Mouse (Mus musculus): ENCODE results near the gene Ppp2r5c.

The Ppp2r5c gene

DNA sequence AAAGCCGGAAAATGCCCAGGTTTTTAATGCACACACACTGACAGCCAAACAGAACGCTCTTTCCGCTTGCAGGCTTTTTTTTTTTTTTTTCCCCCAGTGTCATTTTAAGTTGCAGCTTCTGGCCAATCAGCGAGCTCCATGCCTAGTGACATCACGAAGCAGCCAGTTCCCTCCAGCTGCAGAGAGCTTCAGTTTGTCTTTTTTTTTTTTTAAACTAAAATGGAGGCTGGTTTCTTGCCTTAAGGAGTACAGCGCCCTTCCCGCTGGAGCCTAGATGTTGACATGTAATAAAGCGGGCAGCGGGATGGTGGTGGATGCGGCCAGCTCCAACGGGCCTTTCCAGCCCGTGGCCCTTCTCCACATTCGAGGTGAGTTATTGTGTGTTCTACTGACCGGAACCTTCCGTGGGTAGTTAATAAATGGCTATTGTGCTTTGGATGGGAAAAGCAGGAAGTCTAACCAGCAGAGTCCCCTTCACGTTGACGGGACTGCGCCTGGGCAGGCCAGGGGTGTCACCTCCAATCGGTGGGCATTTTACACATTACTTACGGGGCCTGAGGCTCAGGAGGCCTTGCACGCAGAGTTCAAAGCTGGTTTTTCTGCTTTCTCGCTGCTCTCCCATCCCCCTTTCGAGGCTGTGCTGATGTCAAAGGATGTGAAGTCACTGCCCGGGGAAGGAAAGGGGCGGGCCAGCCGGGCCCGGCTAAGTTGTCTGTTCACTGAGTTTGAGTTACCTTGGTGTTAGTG, 38.8 kb downstream of the Ppp2r5c start:
- ATAC-seq (ENCODE audit: insufficient number of reproducible peaks, low FRiP score, low TSS enrichment), result peak; percentile 79

DNA sequence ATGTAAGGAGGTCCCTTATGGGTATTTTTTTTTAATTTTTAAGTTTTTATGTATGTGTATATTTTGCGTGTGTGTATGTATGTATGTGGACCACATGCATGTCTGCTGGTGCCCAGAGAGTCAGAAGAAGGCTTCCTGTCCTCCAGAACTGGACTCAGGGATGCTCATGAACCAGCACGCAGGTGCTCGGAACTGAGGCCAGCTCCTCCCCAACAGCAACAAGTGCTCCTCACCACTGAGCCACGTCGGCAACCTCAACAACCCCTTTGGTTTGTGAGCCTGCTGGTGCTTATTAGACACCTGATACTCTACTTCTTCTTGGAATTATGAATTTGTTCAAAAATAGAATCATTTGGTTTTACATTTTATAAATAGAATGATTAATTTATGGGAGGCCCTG, 39.9 kb downstream of the Ppp2r5c start:
- no peak for ATAC-seq (ENCODE audit: insufficient number of reproducible peaks, low FRiP score, low TSS enrichment)

DNA sequence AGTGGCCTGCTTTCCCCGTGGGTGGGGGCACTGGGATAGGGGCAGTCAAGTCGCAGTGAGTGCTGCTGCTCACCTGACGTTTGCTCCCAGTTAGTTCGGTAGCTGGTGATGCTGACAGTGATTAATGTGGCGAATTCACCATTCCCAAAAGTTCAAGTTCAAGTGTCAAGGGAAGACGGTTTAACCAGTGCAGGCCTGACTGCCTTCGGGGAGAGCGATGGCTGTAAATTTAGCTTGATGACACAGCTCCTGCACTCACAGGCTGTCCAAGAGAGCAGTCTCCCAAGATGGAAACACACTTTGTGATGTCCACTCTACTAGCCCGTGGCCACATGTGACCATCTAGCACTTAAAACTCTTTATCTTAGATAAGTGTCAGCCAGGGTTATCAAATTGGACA, 41.1 kb downstream of the Ppp2r5c start:
- no peak for ATAC-seq (ENCODE audit: insufficient number of reproducible peaks, low FRiP score, low TSS enrichment)

DNA sequence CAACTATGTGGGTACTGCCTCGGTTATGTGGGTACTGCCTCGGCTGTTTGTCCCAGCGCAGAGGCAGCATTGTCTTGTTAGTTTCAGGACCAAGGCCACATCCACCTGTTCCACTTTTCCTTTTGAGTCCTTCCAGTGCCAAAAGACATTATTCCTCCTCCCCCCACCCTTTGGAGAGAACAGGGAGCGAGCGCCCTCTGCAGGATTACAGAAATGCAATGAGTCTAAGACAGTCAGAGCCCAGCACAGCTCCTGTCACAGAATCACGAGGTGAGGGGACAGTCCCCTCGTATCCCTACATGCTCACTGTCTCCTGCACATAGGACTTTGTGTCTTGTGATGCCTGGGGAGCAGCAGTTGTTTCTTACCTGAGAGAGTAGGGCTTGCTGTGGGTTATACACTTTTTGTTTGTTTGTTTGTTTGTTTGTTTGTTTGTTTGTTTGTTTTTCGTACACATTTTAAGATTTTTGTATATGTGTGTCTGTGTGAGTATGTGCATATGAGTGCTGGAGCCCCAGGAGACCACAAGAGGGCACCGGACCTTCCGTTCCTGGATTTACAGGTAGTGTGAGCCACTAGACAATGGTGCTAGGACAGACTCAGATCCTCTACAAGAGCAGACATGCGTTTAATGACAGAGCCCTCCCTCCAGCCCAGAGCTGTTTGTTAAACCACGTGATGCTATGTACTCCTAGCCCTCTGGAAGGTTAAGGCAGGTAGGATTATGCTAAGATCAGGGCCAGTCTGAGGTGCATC, 43.2 kb downstream of the Ppp2r5c start:
- no peak for ATAC-seq (ENCODE audit: insufficient number of reproducible peaks, low FRiP score, low TSS enrichment)

DNA sequence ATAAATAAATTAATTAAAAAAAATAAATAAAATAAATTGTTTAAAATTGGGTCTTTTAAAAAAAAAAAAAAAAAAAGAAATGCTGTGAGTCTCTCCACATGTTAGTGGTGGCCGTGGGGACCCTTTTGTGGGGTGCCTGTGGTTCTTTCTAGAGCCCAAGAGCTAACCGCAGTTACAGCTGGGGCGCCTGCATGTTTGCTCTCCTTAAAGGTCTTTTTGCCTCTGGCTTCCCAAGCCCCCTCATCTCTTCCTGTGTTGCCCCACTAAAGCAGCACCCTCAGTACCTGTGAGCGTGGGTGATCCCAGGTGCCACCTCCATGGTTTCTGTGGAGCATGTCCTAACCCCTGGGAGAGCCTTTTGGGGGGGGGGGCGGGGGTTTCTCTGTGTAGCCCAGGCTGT, 45.5 kb downstream of the Ppp2r5c start:
- no peak for ATAC-seq (ENCODE audit: insufficient number of reproducible peaks, low FRiP score, low TSS enrichment)

DNA sequence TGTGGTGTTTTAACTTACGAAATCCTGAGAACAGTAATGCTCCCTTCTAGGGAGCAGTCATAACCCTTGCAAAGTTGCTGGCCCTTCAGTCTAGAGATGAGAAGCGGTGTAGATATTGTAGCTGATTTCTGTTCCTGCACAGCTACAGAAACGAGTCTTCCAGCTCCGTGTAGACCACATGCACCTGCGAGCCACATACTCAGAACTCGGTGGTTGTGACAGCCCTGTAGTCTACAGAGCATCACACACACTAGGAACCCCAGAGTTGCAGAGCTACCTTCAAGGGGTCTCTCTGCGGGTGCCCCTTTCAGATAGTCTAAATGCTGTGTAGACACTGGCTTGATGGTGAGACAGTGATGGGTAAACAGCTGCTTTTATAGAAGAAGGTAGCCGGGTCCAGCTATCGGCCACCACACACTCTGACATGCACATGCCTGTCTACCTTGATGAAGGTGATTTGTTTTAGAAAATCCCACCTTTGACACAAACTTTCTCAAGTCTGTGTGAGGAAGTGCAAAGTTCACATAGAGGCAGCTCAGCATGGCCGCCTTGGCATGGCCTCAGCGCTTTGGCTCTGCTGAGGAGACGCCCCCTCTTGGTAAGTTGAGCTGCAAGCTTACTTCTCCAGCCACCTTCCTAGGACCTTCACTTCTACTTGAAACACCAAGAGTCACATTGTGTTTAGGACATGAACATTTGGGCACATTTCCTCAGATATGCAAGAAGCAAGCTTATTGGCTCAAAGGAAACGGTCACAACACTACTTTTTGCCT, 46.9 kb downstream of the Ppp2r5c start:
- no peak for ATAC-seq (ENCODE audit: insufficient number of reproducible peaks, low FRiP score, low TSS enrichment)

DNA sequence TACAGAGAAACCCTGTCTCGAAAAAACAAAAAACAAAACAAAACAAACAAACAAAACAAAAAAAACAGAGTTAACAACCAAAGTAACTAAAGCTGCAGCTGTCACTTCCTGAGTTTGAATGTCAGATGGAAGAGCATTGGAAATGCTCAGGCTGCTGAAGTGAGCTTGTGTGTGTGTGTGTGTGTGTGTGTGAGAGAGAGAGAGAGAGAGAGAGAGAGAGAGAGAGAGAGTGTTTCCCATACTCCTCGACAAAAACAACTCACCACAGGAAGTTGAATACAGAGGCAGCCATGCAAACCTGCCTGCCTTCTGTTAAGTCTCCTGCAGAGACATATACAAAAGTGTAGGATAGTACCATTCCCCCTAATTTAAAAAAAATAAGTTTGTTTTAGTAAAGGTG, 47.9 kb downstream of the Ppp2r5c start:
- no peak for ATAC-seq (ENCODE audit: insufficient number of reproducible peaks, low FRiP score, low TSS enrichment)

DNA sequence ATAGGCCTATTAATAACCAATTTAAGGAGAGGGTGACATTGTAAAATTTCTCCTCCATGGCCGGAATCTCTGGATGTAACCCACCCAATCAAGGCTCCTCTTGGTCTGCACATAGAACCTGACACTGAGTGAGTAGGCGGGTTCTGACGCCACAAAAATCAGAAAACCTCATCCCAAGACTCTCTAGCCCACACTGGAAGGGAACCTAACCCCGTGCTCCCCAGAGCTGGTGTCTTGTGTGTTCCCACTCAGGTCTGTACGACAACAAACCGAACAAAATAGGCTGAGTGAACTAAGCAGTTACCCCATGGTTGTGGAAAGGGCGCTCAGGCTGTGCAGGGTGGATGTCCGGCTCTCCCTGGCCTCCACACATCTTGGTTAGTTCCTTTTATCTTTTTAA, 48.3 kb downstream of the Ppp2r5c start:
- ATAC-seq (ENCODE audit: insufficient number of reproducible peaks, low FRiP score, low TSS enrichment), result no peak

DNA sequence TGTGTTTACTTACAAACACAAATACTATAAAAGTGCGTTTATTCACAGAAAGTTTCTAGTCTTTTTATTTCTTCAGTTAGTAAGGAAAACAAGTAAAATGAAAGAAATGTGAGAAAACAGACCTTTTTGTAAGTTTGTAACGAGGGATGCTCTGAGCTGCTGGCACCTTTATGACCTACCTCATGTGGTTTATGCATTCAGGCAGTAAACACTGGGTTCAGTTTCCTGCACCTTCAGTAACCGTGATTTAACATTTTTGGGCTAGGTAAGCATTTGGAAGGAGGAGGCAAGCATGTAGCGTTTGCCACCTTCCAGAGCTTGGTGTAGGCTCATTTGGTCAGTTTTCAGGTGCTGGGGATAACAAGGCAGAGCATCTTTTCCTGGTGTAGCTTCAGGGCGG, 49.1 kb downstream of the Ppp2r5c start:
- no peak for ATAC-seq (ENCODE audit: insufficient number of reproducible peaks, low FRiP score, low TSS enrichment)

DNA sequence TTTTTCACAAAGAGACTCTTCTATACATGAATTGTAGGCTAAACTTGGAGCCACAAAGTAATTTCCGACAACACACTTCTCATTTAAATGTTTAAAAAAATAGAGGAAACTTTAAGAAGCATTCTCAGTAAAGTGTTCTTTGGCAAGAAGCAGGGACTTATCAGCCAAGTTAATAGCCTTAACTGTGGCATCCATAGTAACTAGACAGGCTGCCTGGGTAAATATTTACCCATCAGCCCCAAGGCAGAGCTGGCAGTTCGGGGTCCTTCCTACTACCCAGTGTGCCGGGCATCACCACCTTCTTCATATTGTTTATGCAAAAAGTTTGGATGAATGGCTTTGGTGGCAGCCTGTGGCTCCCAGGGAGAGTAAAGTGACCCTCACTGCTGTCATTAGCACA, 50.1 kb downstream of the Ppp2r5c start:
- ATAC-seq (ENCODE audit: insufficient number of reproducible peaks, low FRiP score, low TSS enrichment), result no peak

DNA sequence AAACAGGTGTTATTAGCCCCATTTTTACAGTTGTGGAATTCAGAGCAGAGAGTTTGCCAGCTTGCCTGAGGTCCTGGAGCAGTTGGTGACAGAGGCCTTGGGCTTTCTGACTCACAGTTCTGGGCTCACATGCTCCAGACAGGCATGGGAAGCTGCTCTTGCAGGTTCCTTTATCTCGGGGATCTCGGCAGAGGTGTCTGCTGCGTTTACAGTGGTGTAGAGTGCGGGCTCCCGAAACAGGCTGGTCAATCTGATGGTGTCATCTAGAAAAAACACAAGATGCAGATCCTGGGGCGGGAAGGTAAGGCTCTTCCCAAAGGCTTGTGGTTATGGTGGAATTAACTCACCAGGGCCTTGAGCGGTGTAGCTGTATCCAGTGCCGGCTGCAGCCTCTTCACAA, 50.6 kb downstream of the Ppp2r5c start:
- ATAC-seq (ENCODE audit: insufficient number of reproducible peaks, low FRiP score, low TSS enrichment), result no peak

DNA sequence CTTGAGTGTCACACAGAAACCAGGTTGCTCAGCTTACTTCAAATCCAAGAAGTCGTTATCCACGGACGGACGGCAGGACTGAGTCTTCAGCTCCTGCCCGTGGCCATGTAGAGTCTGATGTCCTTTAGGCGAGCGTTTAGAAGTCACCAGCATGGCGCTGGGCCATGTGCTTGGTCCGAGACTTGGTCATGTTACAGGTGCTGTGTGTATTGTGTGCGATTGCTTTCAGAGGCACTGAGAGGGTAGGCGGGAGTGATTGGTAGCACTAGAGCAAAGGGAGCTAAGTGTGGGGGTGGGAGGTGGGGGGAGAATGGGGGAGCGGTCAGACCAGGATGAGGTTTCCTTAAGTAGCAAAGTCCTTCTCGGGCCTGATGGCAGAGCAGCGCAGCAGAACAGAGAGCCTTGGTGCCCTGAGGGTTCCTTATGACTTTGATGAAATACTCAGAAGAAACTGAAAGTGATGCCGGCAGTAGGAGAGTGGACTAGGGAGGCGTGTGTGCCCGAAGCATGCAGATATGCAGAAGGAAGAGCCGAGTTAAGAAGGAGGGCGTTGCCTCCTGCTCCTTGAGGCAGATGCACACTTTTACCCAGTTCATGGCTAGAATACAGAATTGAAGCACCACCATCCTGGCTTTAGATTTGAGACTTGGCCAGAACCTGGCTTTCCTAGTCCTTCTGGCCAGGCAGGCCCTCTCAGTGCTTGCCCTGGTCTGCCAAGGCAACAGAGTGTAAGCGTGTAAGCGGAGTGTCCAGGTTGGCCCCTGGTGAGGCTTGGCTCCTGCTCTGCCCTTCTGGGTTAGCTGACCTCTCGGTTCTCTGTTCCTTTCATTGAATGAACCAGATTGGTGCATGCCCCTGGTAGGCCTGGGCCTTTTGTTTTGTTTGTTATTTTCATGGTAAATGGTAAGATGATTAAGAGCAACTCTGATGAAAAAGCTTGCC, 51.6 kb downstream of the Ppp2r5c start:
- peak; percentile 99 for ATAC-seq (ENCODE audit: insufficient number of reproducible peaks, low FRiP score, low TSS enrichment)

DNA sequence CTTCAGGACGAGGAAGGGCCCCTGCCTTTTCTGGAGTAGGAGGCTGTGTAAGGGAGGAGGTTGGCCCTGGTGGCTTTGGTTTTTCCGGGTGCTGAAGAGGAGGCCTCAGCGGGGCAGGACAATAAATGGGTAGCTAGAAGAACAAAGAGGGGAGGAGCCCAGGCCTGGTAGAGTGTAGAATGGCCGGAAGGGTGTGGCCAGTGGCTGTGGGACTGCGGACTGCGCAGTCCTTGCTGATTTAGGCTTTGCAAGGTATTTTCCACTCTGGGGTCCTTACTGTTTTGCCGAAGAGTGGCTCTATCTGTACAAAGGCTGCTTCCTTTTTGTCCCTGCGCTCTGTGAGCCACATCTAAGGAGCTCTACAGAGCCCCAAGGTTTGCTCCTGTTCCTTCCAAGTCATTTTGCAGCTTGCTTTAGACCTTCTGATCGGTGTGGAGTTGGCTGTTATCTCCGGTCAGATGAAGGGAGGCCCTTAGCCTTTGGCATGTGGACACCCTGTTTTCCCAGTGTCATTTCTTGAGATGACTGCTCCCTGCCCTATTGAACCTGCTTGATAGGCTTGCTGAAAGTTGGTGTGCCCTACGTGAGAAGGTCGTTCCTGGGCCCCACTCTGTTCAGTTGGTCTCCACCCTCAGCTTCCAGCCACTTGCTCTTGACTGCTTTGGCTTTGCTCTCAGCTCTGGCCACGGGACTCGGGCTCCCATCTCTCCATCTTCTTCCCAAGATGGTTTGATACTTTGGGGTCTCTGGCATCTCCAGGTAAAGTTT, 52.5 kb downstream of the Ppp2r5c start:
- ATAC-seq (ENCODE audit: insufficient number of reproducible peaks, low FRiP score, low TSS enrichment), result peak; percentile 22; the same call in 1 of the 2 replicates

DNA sequence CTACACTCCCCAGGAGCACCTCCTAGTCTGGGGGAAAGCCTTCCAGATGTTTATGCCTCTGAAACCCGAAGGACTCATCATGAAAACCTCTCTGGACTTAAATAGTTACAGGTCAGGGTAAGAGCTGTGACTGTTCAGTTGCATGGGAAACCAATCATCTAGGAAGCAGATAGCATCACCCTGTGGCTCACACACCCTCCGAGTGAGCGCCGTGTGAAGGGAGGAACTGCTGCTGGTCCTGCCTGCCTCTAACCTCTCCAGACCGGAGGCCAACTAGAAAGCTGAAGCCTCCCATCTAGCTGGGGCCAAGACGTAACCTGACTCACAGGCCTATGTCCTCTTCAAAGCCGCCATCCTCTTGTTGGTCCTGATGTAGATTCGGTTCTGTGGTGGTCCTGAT, 53.2 kb downstream of the Ppp2r5c start:
- no peak for ATAC-seq (ENCODE audit: insufficient number of reproducible peaks, low FRiP score, low TSS enrichment)

DNA sequence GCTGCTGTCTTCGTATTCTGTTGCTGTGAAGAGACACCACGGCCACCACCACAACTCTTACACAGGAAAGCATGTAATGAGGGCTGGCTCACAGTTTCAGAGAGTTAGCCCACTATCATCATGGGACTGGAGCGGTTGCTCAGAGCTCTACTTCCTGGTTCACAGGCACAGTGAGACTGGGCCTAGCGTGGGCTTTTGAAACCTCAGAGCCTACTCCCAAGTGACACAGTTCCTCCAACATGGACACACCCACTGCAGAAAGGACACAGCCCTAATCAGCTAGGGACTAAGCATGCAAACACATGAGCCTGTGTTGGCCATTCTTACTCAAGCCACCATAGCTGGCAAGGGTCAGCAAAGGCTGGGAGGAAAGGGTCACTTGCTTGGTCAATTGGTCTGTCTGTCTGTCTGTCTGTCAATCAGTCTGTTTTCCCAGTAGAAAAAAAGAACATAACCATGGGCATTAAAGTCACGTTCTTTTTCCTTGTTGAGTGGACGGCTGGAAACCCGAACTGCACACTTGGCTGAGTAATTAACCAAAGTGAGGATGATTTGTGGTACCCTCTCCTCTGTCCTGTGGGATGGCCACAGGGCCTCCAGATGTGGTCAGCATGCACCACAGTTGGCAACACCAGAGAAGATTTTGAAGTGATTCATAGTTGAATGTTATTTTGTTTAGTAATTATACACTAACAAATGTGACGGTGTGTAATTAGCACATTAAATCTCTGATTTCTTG, 56.7 kb downstream of the Ppp2r5c start:
- ATAC-seq (ENCODE audit: insufficient number of reproducible peaks, low FRiP score, low TSS enrichment), result no peak

DNA sequence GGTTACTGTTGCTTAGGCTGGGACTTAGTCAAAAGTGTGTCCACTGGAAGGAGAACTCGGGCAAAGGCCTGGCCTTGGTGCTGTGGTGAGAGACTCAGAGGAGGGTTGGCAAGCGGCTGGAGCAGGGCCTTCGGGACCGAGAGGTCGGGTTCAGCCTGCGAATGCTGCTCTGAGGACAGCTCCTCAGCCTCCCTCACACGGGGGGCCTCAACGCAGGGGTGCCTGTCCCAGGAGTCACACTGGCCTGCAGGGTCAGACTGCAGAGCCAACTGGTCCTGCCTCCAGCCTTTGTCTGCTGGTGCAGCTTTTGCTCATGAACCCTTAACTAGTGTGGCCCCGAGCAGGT, 57.2 kb downstream of the Ppp2r5c start:
- ATAC-seq (ENCODE audit: insufficient number of reproducible peaks, low FRiP score, low TSS enrichment), result no peak

DNA sequence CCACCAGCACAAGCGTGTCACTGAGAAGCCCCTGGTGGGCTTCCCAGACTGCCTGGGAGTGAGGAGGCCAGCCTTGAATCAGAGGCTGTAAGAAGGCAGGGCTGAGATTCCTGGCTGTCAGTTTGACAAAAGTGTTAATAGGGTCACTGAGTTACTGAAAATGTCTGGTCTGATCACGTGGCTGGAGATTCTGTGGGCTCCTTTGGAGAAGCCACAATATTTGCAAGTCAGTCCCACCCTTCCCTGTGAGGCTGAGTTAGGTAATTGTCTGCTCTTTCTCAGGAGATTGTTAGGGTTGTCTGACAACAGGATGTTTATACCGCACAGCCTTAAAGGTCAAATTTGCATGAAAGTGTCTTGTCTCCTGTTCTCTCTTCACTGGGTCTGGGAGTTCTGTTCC, 57.9 kb downstream of the Ppp2r5c start:
- no peak for ATAC-seq (ENCODE audit: insufficient number of reproducible peaks, low FRiP score, low TSS enrichment)

DNA sequence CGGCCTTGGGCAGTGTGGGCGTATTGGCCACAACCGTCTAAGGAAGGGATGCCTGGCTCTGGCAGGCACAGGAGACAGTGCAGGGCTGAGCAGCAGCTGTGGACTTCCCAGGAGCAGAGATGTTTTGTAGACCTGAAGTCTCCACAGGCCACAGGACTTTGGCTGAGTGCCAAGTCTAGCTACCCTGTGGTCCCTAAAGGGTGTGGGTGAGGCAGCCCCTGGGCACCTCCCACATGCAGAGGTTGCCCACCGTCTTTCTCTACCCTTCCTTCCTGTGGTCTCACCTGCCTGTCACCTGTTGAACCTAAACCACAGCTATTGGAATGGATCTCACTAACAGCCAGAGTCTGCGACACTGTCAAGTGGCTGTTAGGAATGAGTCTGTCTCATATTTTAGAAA, 59.1 kb downstream of the Ppp2r5c start:
- ATAC-seq (ENCODE audit: insufficient number of reproducible peaks, low FRiP score, low TSS enrichment), result no peak

DNA sequence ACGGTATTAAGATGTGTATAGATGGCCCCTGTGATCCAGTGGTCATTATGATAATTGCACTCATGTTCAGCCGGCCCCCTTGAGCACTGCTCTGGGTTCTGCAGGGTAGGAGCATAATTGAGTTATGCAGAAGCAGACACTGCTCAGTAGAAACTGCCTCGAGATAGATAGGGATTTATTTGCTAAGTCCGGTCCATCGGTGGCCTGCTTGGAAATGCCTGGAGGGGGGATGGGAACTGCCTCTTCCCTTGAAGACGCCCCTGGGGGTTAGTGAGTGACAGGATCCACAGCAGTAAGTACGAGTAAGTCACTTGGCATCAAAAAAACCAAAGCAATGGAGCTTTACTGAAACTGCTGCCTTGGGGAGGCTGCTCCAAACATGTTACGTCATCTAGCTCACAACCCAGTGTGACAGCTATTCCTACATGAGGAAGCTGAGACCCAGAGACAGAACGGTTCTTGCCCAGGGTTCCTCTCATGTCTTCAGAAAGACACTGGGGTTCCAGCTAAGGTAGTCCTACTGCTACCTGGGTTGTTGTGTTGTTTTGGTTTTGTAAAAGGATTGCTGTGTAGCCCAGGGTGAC, 60.9 kb downstream of the Ppp2r5c start:
- no peak for ATAC-seq (ENCODE audit: insufficient number of reproducible peaks, low FRiP score, low TSS enrichment)

Measured in cerebellum, adult (tissue).